Mouse (Mus musculus): ENCODE results near the gene Acta2.

- TF ChIP-seq CTCF (IDR thresholded peaks at IDR 0.05; ENCODE audit: low read depth) (no peak), EP300 (optimal IDR thresholded peaks at IDR 0.05) (no peak)
Observed at GRCm38 (mm10) chr19:34283614-34284013, 28.2 kb upstream of the Acta2 start.
